Mouse (Mus musculus) erythroblast, embryonic 14.5 days (primary cell): Measurements from ENCODE around the gene Rft1.

Source experiments
- GATA1 ChIP-seq: IDR thresholded peaks from 2 replicates; pipeline ENCODE4 v1.6.1; 2012; ENCODE audit warnings: low read length, inconsistent platforms, mixed read lengths
- TAL1 ChIP-seq: IDR thresholded peaks from 3 replicates; pipeline ENCODE4 v1.6.1; 2012; ENCODE audit warnings: low read length, inconsistent platforms, mixed read lengths

GRCm38 (mm10) chr14:30619982-30620578 is 34.1 kb upstream of the Rft1 start:
- TF ChIP-seq GATA1 (no peak), TAL1 (no peak)
